Comparison of ENCODE assay signal across 29 mouse cellular contexts in the genomic region with DNA sequence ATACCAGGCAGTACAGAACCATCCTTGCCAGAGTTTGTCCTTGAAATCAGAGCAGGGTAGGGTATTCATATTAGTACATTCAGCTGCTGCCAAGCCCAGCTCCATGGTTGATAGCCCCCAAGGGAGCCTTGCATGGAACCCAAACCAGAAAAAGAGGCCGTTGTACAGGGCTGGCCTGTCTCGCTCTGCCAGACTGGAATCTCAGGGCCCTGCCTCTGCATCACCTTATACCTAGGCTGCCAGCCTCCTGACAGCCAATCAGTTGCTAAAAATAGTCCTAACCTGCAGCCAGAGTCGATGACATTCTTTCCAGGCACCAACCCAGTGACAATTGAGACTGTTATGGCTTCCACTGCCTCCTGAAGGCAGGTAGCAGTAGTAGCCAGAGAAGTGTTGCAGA. TPM values are rescaled to one million over a fixed set of nuclear protein-coding genes. Genes with fewer than 3 reads are reported as not detected.
DNase-seq lines count a peak whose midpoint lies in the region; ATAC-seq and TF ChIP-seq lines count a peak whose summit lies in the region.
"Had no signal": no experiment of that assay in that cellular context is flagged by ENCODE, and none has a peak within 500 bp of the region (broad histone marks: within the 10 kb centered on the region; RNA-seq: fewer than 3 reads in every experiment).

No protein-coding gene starts in this region.

- no peak for ATAC-seq in intestine, postnatal 0 days
- no peak for ATAC-seq in intestine, embryonic 16.5 days
- ATAC-seq in limb, embryonic 15.5 days (ENCODE audit: insufficient number of reproducible peaks, low FRiP score, low TSS enrichment, low read depth): peak; percentile 48; the same call in 1 of the 2 replicates
- ATAC-seq: forebrain, embryonic 16.5 days had no signal

- 68% methylated on average over 3 of the region's 3 CpGs for WGBS in intestine, postnatal 0 days
- 76% methylated on average over 3 of the region's 3 CpGs for WGBS in intestine, embryonic 16.5 days
- 57% methylated on average over 3 of the region's 3 CpGs for WGBS in limb, embryonic 15.5 days
- WGBS in limb, embryonic 10.5 days: 75% methylated on average over 3 of the region's 3 CpGs

- no peaks in the 10 kb centered on the region; the same call in 1 of the 2 replicates for H3K4me1 ChIP-seq in intestine, postnatal 0 days (replicated peaks; ENCODE audit: control insufficient read depth, insufficient read depth, low read length)
- H3K4me1 ChIP-seq in intestine, embryonic 16.5 days (ENCODE audit: control insufficient read depth, insufficient read depth, low read length): peaks cover 3% of the 10 kb centered on the region; the same call in 1 of the 2 replicates
- H3K4me1 ChIP-seq in limb, embryonic 15.5 days: 0 out of 2 replicates have a peak, but pooled peaks cover 6% of the 10 kb centered on the region
- no peaks in the 10 kb centered on the region for H3K4me1 ChIP-seq in limb, embryonic 10.5 days
- H3K4me1 ChIP-seq: embryonic facial prominence, embryonic 12.5 days; hindbrain, embryonic 13.5 days; liver, embryonic 13.5 days; stomach, embryonic 15.5 days had no signal

- H3K9ac ChIP-seq in intestine, postnatal 0 days (ENCODE audit: low read depth, low read length): no peak overlapping the region
- no peak overlapping the region for H3K9ac ChIP-seq in intestine, embryonic 16.5 days (ENCODE audit: low read depth, low read length)
- H3K9ac ChIP-seq in limb, embryonic 15.5 days: no peak overlapping the region
- H3K9ac ChIP-seq: embryonic facial prominence, embryonic 12.5 days; heart, embryonic 15.5 days; hindbrain, embryonic 13.5 days; liver, embryonic 13.5 days; stomach, embryonic 15.5 days had no signal

- no peak overlapping the region for H3K27ac ChIP-seq in intestine, postnatal 0 days (ENCODE audit: low read depth, low read length)
- H3K27ac ChIP-seq in intestine, embryonic 16.5 days (ENCODE audit: low read length): no peak overlapping the region
- H3K27ac ChIP-seq in limb, embryonic 15.5 days: no peak overlapping the region
- H3K27ac ChIP-seq in limb, embryonic 10.5 days: no peak overlapping the region
- H3K27ac ChIP-seq: embryonic facial prominence, embryonic 12.5 days; gastrocnemius, adult 2 months; heart, embryonic 15.5 days; hindbrain, embryonic 13.5 days; liver, embryonic 13.5 days; stomach, embryonic 15.5 days had no signal

- H3K27me3 ChIP-seq in intestine, postnatal 0 days (replicated peaks; ENCODE audit: control insufficient read depth, insufficient read depth, low read length): no peaks in the 10 kb centered on the region
- H3K27me3 ChIP-seq in intestine, embryonic 16.5 days (replicated peaks; ENCODE audit: control insufficient read depth, insufficient read depth, low read length): no peaks in the 10 kb centered on the region
- no peaks in the 10 kb centered on the region for H3K27me3 ChIP-seq in limb, embryonic 15.5 days
- no peaks in the 10 kb centered on the region for H3K27me3 ChIP-seq in limb, embryonic 10.5 days (ENCODE audit: low read depth, poor library complexity, severe bottlenecking)
- H3K27me3 ChIP-seq: embryonic facial prominence, embryonic 12.5 days; heart, embryonic 15.5 days; hindbrain, embryonic 13.5 days; liver, embryonic 13.5 days; stomach, embryonic 15.5 days had no signal

- DNase-seq in adrenal gland, postnatal 10 days: peak; percentile 18
- no peak for DNase-seq in adrenal gland, postnatal 4 days (ENCODE audit: low spot score in 2 of 2)
- DNase-seq in limb, embryonic 10.5 days (ENCODE audit: low spot score): no peak
- DNase-seq in Muller cell, postnatal 12 days (ENCODE audit: inconsistent ontology term): no peak
- DNase-seq in urinary bladder, postnatal 4 days (ENCODE audit: low spot score in 2 of 2): no peak
- DNase-seq: adrenal gland, adult 8-10 months; cerebellum, adult 11 months; cerebellum, adult 9-10 months; embryo, embryonic 11 days; gastrocnemius, adult 2 months; gastrocnemius, postnatal 36 days; heart, postnatal 4 days; liver, embryonic 13.5 days; lung, adult 18-20 months; lung, postnatal 10 days; midbrain, embryonic 14.5 days; retina, postnatal 1 day; right cerebral cortex, postnatal 14 days; thymus, postnatal 25 days had no signal

- H3K4me3 ChIP-seq in intestine, postnatal 0 days (ENCODE audit: low read depth, low read length): no peak overlapping the region
- H3K4me3 ChIP-seq in intestine, embryonic 16.5 days (ENCODE audit: low read length): no peak overlapping the region
- H3K4me3 ChIP-seq in limb, embryonic 15.5 days: no peak overlapping the region
- H3K4me3 ChIP-seq in limb, embryonic 10.5 days: no peak overlapping the region
- H3K4me3 ChIP-seq: embryonic facial prominence, embryonic 12.5 days; gastrocnemius, adult 2 months; heart, embryonic 15.5 days; hindbrain, embryonic 13.5 days; liver, embryonic 13.5 days; stomach, embryonic 15.5 days had no signal

- no peaks in the 10 kb centered on the region for H3K36me3 ChIP-seq in intestine, postnatal 0 days (ENCODE audit: control insufficient read depth, insufficient read depth)
- no peaks in the 10 kb centered on the region for H3K36me3 ChIP-seq in intestine, embryonic 16.5 days (ENCODE audit: control insufficient read depth, insufficient read depth, low read length)
- H3K36me3 ChIP-seq in limb, embryonic 15.5 days: no peaks in the 10 kb centered on the region
- H3K36me3 ChIP-seq in limb, embryonic 10.5 days: no peaks in the 10 kb centered on the region
- H3K36me3 ChIP-seq: embryonic facial prominence, embryonic 12.5 days; heart, embryonic 15.5 days; hindbrain, embryonic 13.5 days; liver, embryonic 13.5 days; stomach, embryonic 15.5 days had no signal

- TF ChIP-seq CTCF in intestine, postnatal 0 days (IDR thresholded peaks at IDR 0.05; ENCODE audit: low read depth): peak; percentile 23; the same call in 1 of the 2 replicates

- H3K9me3 ChIP-seq in intestine, postnatal 0 days (ENCODE audit: control insufficient read depth): no peaks in the 10 kb centered on the region
- H3K9me3 ChIP-seq in intestine, embryonic 16.5 days (ENCODE audit: control insufficient read depth, low read length): no peaks in the 10 kb centered on the region
- H3K9me3 ChIP-seq in limb, embryonic 15.5 days: no peaks in the 10 kb centered on the region
- no peaks in the 10 kb centered on the region for H3K9me3 ChIP-seq in limb, embryonic 10.5 days (replicated peaks)
- H3K9me3 ChIP-seq: embryonic facial prominence, embryonic 12.5 days; heart, embryonic 15.5 days; hindbrain, embryonic 13.5 days; liver, embryonic 13.5 days; stomach, embryonic 15.5 days had no signal

- no peak overlapping the region for H3K4me2 ChIP-seq in intestine, postnatal 0 days (replicated peaks; ENCODE audit: low read depth)
- H3K4me2 ChIP-seq in intestine, embryonic 16.5 days (ENCODE audit: low read depth, low read length): no peak overlapping the region
- H3K4me2 ChIP-seq in limb, embryonic 15.5 days: no peak overlapping the region
- H3K4me2 ChIP-seq: embryonic facial prominence, embryonic 12.5 days; heart, embryonic 15.5 days; hindbrain, embryonic 13.5 days; liver, embryonic 13.5 days; stomach, embryonic 15.5 days had no signal

RNA-seq across cellular contexts. Expression of a gene that starts 37.2 kb away (rescaled TPM):
- under 1 TPM; 0.27 to 0.63 TPM for total RNA-seq in adrenal gland, postnatal 10 days (2021)
- total RNA-seq in adrenal gland, postnatal 4 days (2021): 1 to 10 TPM in 1 of 2 experiments, under 1 TPM in 1; 0.34 to 1.5 TPM
- 11.9 and 12.9 TPM in 2 replicates for polyA plus RNA-seq in intestine, postnatal 0 days (2015; fragmentation: Nextera tagmentation; extraction: Ambion mirVana)
- polyA plus RNA-seq in intestine, embryonic 16.5 days (2015; fragmentation: Nextera tagmentation; extraction: Ambion mirVana): 21.8 and 22.7 TPM in 2 replicates
- 23.2 and 26.0 TPM in 2 replicates for polyA plus RNA-seq in limb, embryonic 15.5 days (2015; fragmentation: Nextera tagmentation; extraction: Ambion mirVana)
- polyA plus RNA-seq in limb, embryonic 10.5 days (2016; fragmentation: Nextera tagmentation; extraction: Ambion mirVana): 4.9 and 5.3 TPM in 2 replicates
- total RNA-seq: gastrocnemius, adult 2 months; gastrocnemius, postnatal 36 days; monocyte, adult 5-6 weeks had no signal
- polyA plus RNA-seq: C2C12 had no signal
